Mouse (Mus musculus) intestine, postnatal 0 days (tissue): ENCODE measurements around the gene Supt6. TPM values are rescaled to one million over a fixed set of nuclear protein-coding genes. Genes with fewer than 3 reads are reported as not detected.

Experiments used
- ATAC-seq: fragments of 200-750 bp; cut with Nextera tagmentation; 2 replicates; pipeline ENCODE4 v1.8.0; 2017; ENCODE audit warnings: mild to moderate bottlenecking, moderate TSS enrichment, moderate library complexity
- H3K27ac ChIP-seq: fragments of 300-500 bp; sonication (generic); 2 replicates; pipeline ENCODE4 v1.5.1; 2014; ENCODE audit warnings: mild to moderate bottlenecking, low read depth, low read length, moderate library complexity
- H3K27me3 ChIP-seq: fragments of 300-500 bp; sonication (generic); replicated peaks from 2 replicates; pipeline ENCODE4 v1.6.1; 2014; ENCODE audit warnings: low read length, mixed read lengths; ENCODE audit not compliant: control insufficient read depth, insufficient read depth
- H3K36me3 ChIP-seq: fragments of 300-500 bp; sonication (generic); 2 replicates; pipeline ENCODE4 v1.6.1; 2014; ENCODE audit warnings: mild to moderate bottlenecking, moderate library complexity; ENCODE audit not compliant: control insufficient read depth, insufficient read depth
- H3K4me1 ChIP-seq: fragments of 300-500 bp; sonication (generic); replicated peaks from 2 replicates; pipeline ENCODE4 v1.6.1; 2014; ENCODE audit warnings: antibody characterized with exemption, low read length, mixed read lengths; ENCODE audit not compliant: control insufficient read depth, insufficient read depth
- H3K4me2 ChIP-seq: fragments of 300-500 bp; sonication (generic); replicated peaks from 2 replicates; pipeline ENCODE4 v1.6.1; 2014; ENCODE audit warnings: low read depth, mild to moderate bottlenecking, moderate library complexity
- H3K4me3 ChIP-seq: fragments of 300-500 bp; sonication (generic); 2 replicates; pipeline ENCODE4 v1.5.1; 2014; ENCODE audit warnings: low read depth, low read length
- H3K9ac ChIP-seq: fragments of 300-500 bp; sonication (generic); 2 replicates; pipeline ENCODE4 v1.6.1; 2014; ENCODE audit warnings: mild to moderate bottlenecking, low read depth, low read length
- H3K9me3 ChIP-seq: fragments of 300-500 bp; sonication (generic); 2 replicates; pipeline ENCODE4 v1.6.1; 2016; ENCODE audit warnings: mixed run types; ENCODE audit not compliant: control insufficient read depth
- CTCF ChIP-seq: sonication (generic); IDR thresholded peaks from 2 replicates; pipeline ENCODE4 v1.5.1; 2016; ENCODE audit warnings: low read depth, mild to moderate bottlenecking, control low read depth, antibody characterized with exemption, moderate library complexity
- WGBS: fragments of 180-500 bp; shearing (Covaris S2); extraction: QIAGEN DNeasy Blood & Tissue Kit; methylation state at CpG from one replicate; pipeline ENCODE4 v1.1.7; 2014; 5-methylcytosine and 5-hydroxymethylcytosine counted together
- microRNA-seq: library from miRNA; unstranded; fragments of <30 nt; microRNA quantifications from one replicate; pipeline ENCODE4, GENCODE M21; 2016
- polyA plus RNA-seq: library from polyadenylated mRNA; unstranded; fragments of >200 nt; fragmentation: Nextera tagmentation; extraction: Ambion mirVana; gene quantifications from 2 replicates; pipeline ENCODE4 v1.2.1, GENCODE M21; 2015

The Supt6 gene
- polyA plus RNA-seq, 1 experiment from 2014 or later = 8.8 TPM

GRCm38 (mm10) chr11:78161968-78162367 is 83.8 kb downstream of the Supt6 start:
- H3K36me3 ChIP-seq = peaks cover 46% of the 10 kb centered on the region

GRCm38 (mm10) chr11:78161169-78161568 is 84.6 kb downstream of the Supt6 start:
- Histone ChIP-seq H3K27ac (no peak overlapping the region; the same call in 1 of the 2 replicates), H3K4me1 (peaks cover 9% of the 10 kb centered on the region; the same call in 1 of the 2 replicates), H3K4me3 (no peak overlapping the region), H3K36me3 (peaks cover 46% of the 10 kb centered on the region), H3K27me3 (no peaks in the 10 kb centered on the region), H3K9ac (no peak overlapping the region), H3K4me2 (no peak overlapping the region), H3K9me3 (no peaks in the 10 kb centered on the region)
- 82% methylated on average over 14 of the region's 14 CpGs for WGBS
- ATAC-seq = no peak
- no peak for TF ChIP-seq CTCF

More at GRCm38 (mm10) chr11:78161968-78162367, 83.8 kb downstream of the Supt6 start:
- Histone ChIP-seq H3K9ac (no peak overlapping the region), H3K27me3 (no peaks in the 10 kb centered on the region), H3K4me1 (peaks cover 14% of the 10 kb centered on the region; the same call in 1 of the 2 replicates), H3K9me3 (no peaks in the 10 kb centered on the region), H3K27ac (no peak overlapping the region), H3K4me2 (0 out of 2 replicates have a peak overlapping the region, but pooled peaks have one; percentile 89), H3K4me3 (no peak overlapping the region)
- no peak for TF ChIP-seq CTCF
- ATAC-seq = no peak
- 54% methylated on average over 4 of the region's 4 CpGs for WGBS

GRCm38 (mm10) chr11:78160675-78161074 is 85.1 kb downstream of the Supt6 start:
- no peaks in the 10 kb centered on the region for H3K9me3 ChIP-seq
- H3K4me3 ChIP-seq = no peak overlapping the region
- H3K27ac ChIP-seq = no peak overlapping the region; the same call in 1 of the 2 replicates
- H3K9ac ChIP-seq = no peak overlapping the region
- TF ChIP-seq CTCF = no peak
- ATAC-seq = no peak
- H3K4me1 ChIP-seq = peaks cover 9% of the 10 kb centered on the region; the same call in 1 of the 2 replicates
- peaks cover 51% of the 10 kb centered on the region for H3K36me3 ChIP-seq
- no peaks in the 10 kb centered on the region for H3K27me3 ChIP-seq
- WGBS = 80% methylated on average over 3 of the region's 3 CpGs
- no peak overlapping the region for H3K4me2 ChIP-seq

GRCm38 (mm10) chr11:78160171-78160570 is 85.6 kb downstream of the Supt6 start:
- Histone ChIP-seq H3K36me3 (peaks cover 53% of the 10 kb centered on the region), H3K27me3 (no peaks in the 10 kb centered on the region), H3K9me3 (no peaks in the 10 kb centered on the region), H3K4me2 (no peak overlapping the region), H3K4me3 (no peak overlapping the region), H3K27ac (peak overlapping the region; percentile 35; the same call in 1 of the 2 replicates), H3K9ac (no peak overlapping the region), H3K4me1 (peaks cover 9% of the 10 kb centered on the region; the same call in 1 of the 2 replicates)
- TF ChIP-seq CTCF = no peak
- WGBS = 83% methylated on average over 18 of the region's 18 CpGs
- ATAC-seq = no peak

GRCm38 (mm10) chr11:78159557-78159956 is 86.2 kb downstream of the Supt6 start:
- WGBS = 77% methylated on average over 7 of the region's 7 CpGs
- ATAC-seq = no peak
- Histone ChIP-seq H3K4me2 (no peak overlapping the region), H3K27ac (peak overlapping the region; percentile 35; the same call in 1 of the 2 replicates), H3K9me3 (no peaks in the 10 kb centered on the region), H3K9ac (no peak overlapping the region), H3K36me3 (peaks cover 59% of the 10 kb centered on the region), H3K4me3 (no peak overlapping the region), H3K4me1 (peaks cover 9% of the 10 kb centered on the region; the same call in 1 of the 2 replicates), H3K27me3 (no peaks in the 10 kb centered on the region)
- no peak for TF ChIP-seq CTCF

GRCm38 (mm10) chr11:78159096-78159495 is 86.7 kb downstream of the Supt6 start:
- Histone ChIP-seq H3K9me3 (no peaks in the 10 kb centered on the region), H3K27ac (no peak overlapping the region), H3K9ac (no peak overlapping the region), H3K4me2 (no peak overlapping the region), H3K27me3 (no peaks in the 10 kb centered on the region), H3K4me3 (no peak overlapping the region), H3K36me3 (peaks cover 64% of the 10 kb centered on the region), H3K4me1 (peaks cover 9% of the 10 kb centered on the region; the same call in 1 of the 2 replicates)
- WGBS = 22% methylated on average over 2 of the region's 2 CpGs
- peak; percentile 99 for TF ChIP-seq CTCF
- ATAC-seq = peak; percentile 55

Small RNA genes lying within 50 kb of the gene (microRNA-seq; reads per million reads assigned to microRNA genes)
- gene Mir7653 = not detected

Other genes with a start within 250 kb of the Supt6 start
- gene Dhrs13, start 213.7 kb downstream of the Supt6 start, polyA plus RNA-seq = 4.4 and 5.2 TPM in 2 replicates
- gene Flot2, start 208.1 kb downstream of the Supt6 start, polyA plus RNA-seq = 23.0 and 23.3 TPM in 2 replicates
- gene Eral1, start 165.6 kb downstream of the Supt6 start, polyA plus RNA-seq = 12.2 and 13.0 TPM in 2 replicates
- 10.6 and 11.5 TPM in 2 replicates for gene Fam222b, start 151.3 kb downstream of the Supt6 start, polyA plus RNA-seq
- gene Traf4, start 80.4 kb downstream of the Supt6 start, polyA plus RNA-seq = 30.8 and 30.9 TPM in 2 replicates
- 5.7 and 5.8 TPM in 2 replicates for gene Nek8, start 69.3 kb downstream of the Supt6 start, polyA plus RNA-seq
- 14.1 and 16.1 TPM in 2 replicates for gene Tlcd1, start 69.3 kb downstream of the Supt6 start, polyA plus RNA-seq
- gene Rpl23a, start 62.4 kb downstream of the Supt6 start, polyA plus RNA-seq = 762 and 768 TPM in 2 replicates
- gene Rab34, start 57.6 kb downstream of the Supt6 start, polyA plus RNA-seq = 33.9 and 35.4 TPM in 2 replicates
- 0.77 and 1.1 TPM in 2 replicates for gene Proca1, start 52.6 kb downstream of the Supt6 start, polyA plus RNA-seq
- gene Sdf2, start 241 bp downstream of the Supt6 start, polyA plus RNA-seq = 61.8 and 66.6 TPM in 2 replicates
- gene 2610507B11Rik, start 15.8 kb upstream of the Supt6 start, polyA plus RNA-seq = 49.9 and 54.9 TPM in 2 replicates
- gene BC030499, start 44.9 kb upstream of the Supt6 start, polyA plus RNA-seq = 0.07 TPM in 1 of 2 replicates, not detected in the other
- 4.5 and 4.6 TPM in 2 replicates for gene Spag5, start 55.5 kb upstream of the Supt6 start, polyA plus RNA-seq
- gene Aldoc, start 77.0 kb upstream of the Supt6 start, polyA plus RNA-seq = 9.3 and 9.4 TPM in 2 replicates
- 58.6 and 60.8 TPM in 2 replicates for gene Pigs, start 82.4 kb upstream of the Supt6 start, polyA plus RNA-seq
- gene Unc119, start 97.5 kb upstream of the Supt6 start, polyA plus RNA-seq = 26.9 and 28.4 TPM in 2 replicates
- not detected in 2 replicates for gene Foxn1, start 140.6 kb upstream of the Supt6 start, polyA plus RNA-seq
- gene Slc13a2, start 176.2 kb upstream of the Supt6 start, polyA plus RNA-seq = 31.4 and 36.6 TPM in 2 replicates
- 68.7 and 71.6 TPM in 2 replicates for gene Slc46a1, start 219.7 kb upstream of the Supt6 start, polyA plus RNA-seq